Mouse (Mus musculus) mammary gland, adult 2 months (tissue): ENCODE data around the gene Gm3376. TPM values are rescaled to one million over a fixed set of nuclear protein-coding genes. Genes with fewer than 3 reads are reported as not detected.

Experiments used
- polyA plus RNA-seq: library from polyadenylated mRNA; depleted of rRNA; stranded (reverse); fragments of >200 nt; gene quantifications from 2 replicates; pipeline ENCODE4 v1.2.3, GENCODE M21; 2012; ENCODE audit warnings: low replicate concordance; rRNA removed

Gene Gm3376
- polyA plus RNA-seq: not detected in 2 replicates

GRCm38 (mm10) chrY:3771373-3771772, at the start of gene Gm3376:
TSS of gene Gm3376 (plus strand) at chrY:3771673.

